Mouse (Mus musculus) left cerebral cortex, postnatal 36 days (tissue): ENCODE measurements around the gene Tfap4. TPM values are rescaled to one million over a fixed set of nuclear protein-coding genes. Genes with fewer than 3 reads are reported as not detected.

ENCODE experiments used
- DNase-seq, 2 experiments: peaks; one replicate each; pipeline ENCODE4 v3.0.0; 2021 to 2022; ENCODE audit warnings: low spot score in 2 of 2, mixed read lengths in 1 of 2
- intact Hi-C: fragments of 180-260 bp; cut with DNase I; formaldehyde crosslinking; loops from one replicate; pipeline ENCODE4 v1.15.1; 2025
- total RNA-seq, 2 experiments: library from RNA; stranded (reverse); gene quantifications; 2 replicates each; pipeline ENCODE4 v1.2.3; 2021

Tfap4 gene
- total RNA-seq, 2 experiments from 2014 or later, result 3.3 TPM

DNA sequence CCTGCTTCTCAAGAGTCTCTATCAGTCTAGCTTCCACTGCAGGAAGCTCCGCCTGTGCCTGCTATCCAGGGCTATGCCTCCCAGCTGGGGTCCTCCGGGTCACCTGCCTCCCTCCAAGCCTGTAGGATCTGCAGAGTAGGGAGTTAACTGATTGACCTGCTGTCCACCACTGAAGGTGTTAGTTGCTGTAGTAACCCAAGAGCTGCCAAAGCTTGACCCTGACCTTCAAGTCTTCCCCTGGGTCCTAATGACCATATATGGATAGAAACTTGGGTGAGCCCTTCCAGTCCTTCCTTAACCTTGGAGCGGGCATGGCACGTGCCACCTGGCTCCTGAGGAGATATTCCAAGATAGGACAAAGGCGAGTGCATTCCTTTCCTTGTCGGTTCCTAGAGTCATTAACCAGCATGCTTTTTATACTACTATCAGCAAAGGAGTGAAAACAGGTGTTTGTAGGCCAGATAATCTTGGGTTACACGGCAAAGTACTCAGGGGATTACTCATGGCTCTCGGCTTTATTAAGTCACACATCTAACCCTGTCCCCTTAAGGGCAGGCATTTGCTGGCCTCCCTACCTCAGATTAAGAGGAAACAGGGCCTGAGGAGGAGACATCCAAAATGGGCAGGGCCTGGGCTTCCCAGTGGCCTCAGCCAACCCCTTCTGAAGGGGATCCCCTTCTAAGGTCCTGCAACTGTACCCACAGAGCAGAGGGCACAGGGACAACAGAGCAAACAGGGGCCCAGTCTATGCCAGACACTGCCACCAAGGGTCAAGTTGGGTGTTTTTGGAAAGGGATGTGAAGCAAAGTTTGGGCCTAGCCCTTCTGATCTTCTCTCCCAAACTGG lies 61.7 kb downstream of the Tfap4 start:
- intact Hi-C loops, result no loop called here
- DNase-seq, result no peak

- intact Hi-C loops, result no loop called here
- no peak for DNase-seq
These were observed 63.2 kb downstream of the Tfap4 start for GRCm38 (mm10) chr16:4496470-4496869.

DNA sequence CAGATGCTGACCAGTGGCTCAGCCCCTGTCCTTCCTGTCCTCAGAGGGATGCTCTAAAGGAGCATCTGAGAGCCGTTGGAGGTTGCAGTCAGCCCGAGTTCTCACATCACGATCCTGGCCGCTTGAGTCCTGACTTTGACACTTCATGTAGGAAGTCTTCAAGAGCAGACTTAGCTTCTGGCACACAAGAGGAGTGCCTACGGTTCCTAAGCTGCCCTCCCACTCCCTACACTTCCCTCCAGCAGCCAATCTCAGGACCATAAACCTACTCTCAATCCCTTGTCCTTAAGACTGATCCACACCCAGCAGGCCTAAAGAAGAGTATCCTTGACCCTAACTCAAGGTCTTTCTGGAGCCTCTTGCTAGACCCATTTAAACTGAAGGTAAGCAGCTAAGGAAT lies 63.8 kb downstream of the Tfap4 start:
- DNase-seq, result peak in 1 of 2 experiments; percentile 27
- intact Hi-C loops, result no loop called here

Other genes with a start within 250 kb of the Tfap4 start
- gene Adcy9, start 139.4 kb downstream of the Tfap4 start, total RNA-seq, result 10 to 100 TPM; 72.5 to 78.6 TPM
- gene Srl, start 18.0 kb downstream of the Tfap4 start, total RNA-seq, result 1 to 10 TPM; 6.7 to 9.6 TPM
- gene Glis2, start 34.9 kb upstream of the Tfap4 start, total RNA-seq, result 10 to 100 TPM; 12.0 to 13.2 TPM
- gene Pam16, start 65.1 kb upstream of the Tfap4 start, total RNA-seq, result 10 to 100 TPM; 75.3 to 86.0 TPM
- 10 to 100 TPM in 1 of 2 experiments, 1 to 10 TPM in 1; 9.8 to 11.2 TPM for gene Vasn, start 80.1 kb upstream of the Tfap4 start, total RNA-seq
- 10 to 100 TPM; 59.4 to 66.5 TPM for gene Dnaja3, start 80.1 kb upstream of the Tfap4 start, total RNA-seq
- 100 to 1,000 TPM in 1 of 2 experiments, 10 to 100 TPM in 1; 88.4 to 100 TPM for gene Coro7, start 119.9 kb upstream of the Tfap4 start, total RNA-seq
- gene Nmral1, start 159.5 kb upstream of the Tfap4 start, total RNA-seq, result 10 to 100 TPM; 10.8 to 11.0 TPM
- 10 to 100 TPM; 77.2 to 88.6 TPM for gene Hmox2, start 166.5 kb upstream of the Tfap4 start, total RNA-seq
- 100 to 1,000 TPM; 189 to 197 TPM for gene Cdip1, start 230.4 kb upstream of the Tfap4 start, total RNA-seq